ENCODE assay signal across 12 mouse cellular contexts in the genomic region with DNA sequence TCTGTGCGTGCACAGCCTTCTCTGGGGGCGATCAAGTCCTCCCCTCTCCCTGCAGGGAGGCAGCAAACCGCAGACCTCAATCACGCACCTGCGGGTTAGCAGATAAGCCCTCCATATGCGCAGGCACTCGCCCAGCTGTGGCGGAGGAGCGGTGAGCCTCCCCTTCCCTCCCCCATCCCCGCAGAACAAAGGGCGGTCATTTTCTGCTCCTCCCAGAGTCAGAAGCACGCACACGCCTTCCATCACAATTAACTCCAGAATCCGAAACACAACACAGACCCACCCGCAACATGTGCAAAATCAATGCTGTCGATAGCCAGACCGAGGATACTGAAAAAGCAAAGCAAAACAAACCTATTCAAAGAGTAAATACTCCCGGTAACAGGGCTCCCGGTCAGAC. TPM values are rescaled to one million over a fixed set of nuclear protein-coding genes. Genes with fewer than 3 reads are reported as not detected.
DNase-seq lines count a peak whose midpoint lies in the region; ATAC-seq and TF ChIP-seq lines count a peak whose summit lies in the region.
"Had no signal": no experiment of that assay in that cellular context is flagged by ENCODE, and none has a peak within 500 bp of the region (broad histone marks: within the 10 kb centered on the region; RNA-seq: fewer than 3 reads in every experiment).

No protein-coding gene starts in this region.

- no peak overlapping the region for H3K4me3 ChIP-seq in intestine, embryonic 14.5 days (ENCODE audit: low read depth, low read length)
- H3K4me3 ChIP-seq in intestine, postnatal 0 days (ENCODE audit: low read depth, low read length): no peak overlapping the region
- H3K4me3 ChIP-seq in embryonic facial prominence, embryonic 14.5 days (ENCODE audit: low read depth, low read length): no peak overlapping the region
- H3K4me3 ChIP-seq in hindbrain, embryonic 16.5 days (ENCODE audit: low read length): peak overlapping the region; percentile 21
- H3K4me3 ChIP-seq in neural tube, embryonic 13.5 days: peak overlapping the region; percentile 19
- H3K4me3 ChIP-seq: erythroblast, embryonic 14.5 days had no signal

- no peaks in the 10 kb centered on the region for H3K36me3 ChIP-seq in intestine, embryonic 14.5 days (ENCODE audit: control insufficient read depth, insufficient read depth, low read length)
- H3K36me3 ChIP-seq in intestine, postnatal 0 days (ENCODE audit: control insufficient read depth, insufficient read depth): no peaks in the 10 kb centered on the region
- no peaks in the 10 kb centered on the region for H3K36me3 ChIP-seq in embryonic facial prominence, embryonic 14.5 days (ENCODE audit: control insufficient read depth, insufficient read depth, low read length)
- no peaks in the 10 kb centered on the region for H3K36me3 ChIP-seq in hindbrain, embryonic 16.5 days (ENCODE audit: control insufficient read depth, insufficient read depth, low read length)
- 0 out of 2 replicates have a peak, but pooled peaks cover 8% of the 10 kb centered on the region for H3K36me3 ChIP-seq in neural tube, embryonic 13.5 days

- H3K27ac ChIP-seq in intestine, embryonic 14.5 days (ENCODE audit: low read depth): no peak overlapping the region
- no peak overlapping the region for H3K27ac ChIP-seq in intestine, postnatal 0 days (ENCODE audit: low read depth, low read length)
- H3K27ac ChIP-seq in embryonic facial prominence, embryonic 14.5 days (replicated peaks; ENCODE audit: low read depth, low read length): no peak overlapping the region
- H3K27ac ChIP-seq in hindbrain, embryonic 16.5 days (ENCODE audit: low read depth, low read length): peak overlapping the region; percentile 55; the same call in 1 of the 2 replicates
- H3K27ac ChIP-seq in neural tube, embryonic 13.5 days (replicated peaks): peak overlapping the region; percentile 83

- ATAC-seq in intestine, embryonic 14.5 days (replicated peaks; ENCODE audit: low FRiP score, low TSS enrichment, low read depth): no peak
- ATAC-seq in intestine, postnatal 0 days: no peak
- ATAC-seq in embryonic facial prominence, embryonic 14.5 days (ENCODE audit: low read depth): no peak
- ATAC-seq in hindbrain, embryonic 16.5 days: peak; percentile 79
- peak; percentile 57; the same call in 1 of the 2 replicates for ATAC-seq in neural tube, embryonic 13.5 days (ENCODE audit: low read depth)
- ATAC-seq in granulocyte monocyte progenitor cell, adult 5-6 weeks (replicated peaks; ENCODE audit: poor library complexity, severe bottlenecking): no peak

- no peak for DNase-seq in intestine, embryonic 14.5 days (ENCODE audit: low spot score)
- DNase-seq in embryonic facial prominence, embryonic 14.5 days (ENCODE audit: low spot score): no peak
- DNase-seq in MN1 (ENCODE audit: low spot score): no peak
- no peak for DNase-seq in cerebellum, postnatal 4 days (ENCODE audit: low spot score in 2 of 2)
- DNase-seq: B cell, adult 2 months; kidney, postnatal 14 days; lung, postnatal 10 days had no signal

- H3K4me2 ChIP-seq in intestine, embryonic 14.5 days (ENCODE audit: low read length): peak overlapping the region; percentile 15; the same call in 1 of the 2 replicates
- no peak overlapping the region for H3K4me2 ChIP-seq in intestine, postnatal 0 days (replicated peaks; ENCODE audit: low read depth)
- peak overlapping the region; percentile 29; the same call in 1 of the 2 replicates for H3K4me2 ChIP-seq in embryonic facial prominence, embryonic 14.5 days (ENCODE audit: low read depth, low read length)
- peak overlapping the region; percentile 57 for H3K4me2 ChIP-seq in hindbrain, embryonic 16.5 days (ENCODE audit: low read length)
- peak overlapping the region; percentile 49 for H3K4me2 ChIP-seq in neural tube, embryonic 13.5 days

- no peaks in the 10 kb centered on the region for H3K9me3 ChIP-seq in intestine, embryonic 14.5 days (ENCODE audit: control insufficient read depth, low read length)
- no peaks in the 10 kb centered on the region for H3K9me3 ChIP-seq in intestine, postnatal 0 days (ENCODE audit: control insufficient read depth)
- H3K9me3 ChIP-seq in embryonic facial prominence, embryonic 14.5 days (ENCODE audit: control insufficient read depth, low read length): no peaks in the 10 kb centered on the region
- no peaks in the 10 kb centered on the region for H3K9me3 ChIP-seq in hindbrain, embryonic 16.5 days (ENCODE audit: control insufficient read depth, low read length)
- H3K9me3 ChIP-seq in neural tube, embryonic 13.5 days: no peaks in the 10 kb centered on the region

- H3K27me3 ChIP-seq in intestine, embryonic 14.5 days (replicated peaks; ENCODE audit: control insufficient read depth, insufficient read depth, low read length): peaks cover 20% of the 10 kb centered on the region
- peaks cover 6% of the 10 kb centered on the region for H3K27me3 ChIP-seq in intestine, postnatal 0 days (replicated peaks; ENCODE audit: control insufficient read depth, insufficient read depth, low read length)
- peaks cover 24% of the 10 kb centered on the region for H3K27me3 ChIP-seq in embryonic facial prominence, embryonic 14.5 days (replicated peaks; ENCODE audit: control insufficient read depth, insufficient read depth, low read length)
- no peaks in the 10 kb centered on the region for H3K27me3 ChIP-seq in hindbrain, embryonic 16.5 days (replicated peaks; ENCODE audit: control insufficient read depth, insufficient read depth, low read length)
- H3K27me3 ChIP-seq in neural tube, embryonic 13.5 days: no peaks in the 10 kb centered on the region; the same call in 1 of the 2 replicates

- no peaks in the 10 kb centered on the region for H3K4me1 ChIP-seq in intestine, embryonic 14.5 days (replicated peaks; ENCODE audit: control insufficient read depth, insufficient read depth, low read length)
- no peaks in the 10 kb centered on the region for H3K4me1 ChIP-seq in intestine, postnatal 0 days (replicated peaks; ENCODE audit: control insufficient read depth, insufficient read depth, low read length)
- no peaks in the 10 kb centered on the region; the same call in 1 of the 2 replicates for H3K4me1 ChIP-seq in embryonic facial prominence, embryonic 14.5 days (ENCODE audit: control insufficient read depth, insufficient read depth, low read length)
- H3K4me1 ChIP-seq in hindbrain, embryonic 16.5 days (ENCODE audit: control insufficient read depth, insufficient read depth, low read depth, low read length): peaks cover 16% of the 10 kb centered on the region
- H3K4me1 ChIP-seq in neural tube, embryonic 13.5 days (replicated peaks): peaks cover 28% of the 10 kb centered on the region

- 3% methylated on average over 19 of the region's 19 CpGs for WGBS in intestine, embryonic 14.5 days
- 2% methylated on average over 19 of the region's 19 CpGs for WGBS in intestine, postnatal 0 days
- WGBS in embryonic facial prominence, embryonic 14.5 days: 3% methylated on average over 16 of the region's 19 CpGs
- 0% methylated on average over 19 of the region's 19 CpGs for WGBS in hindbrain, embryonic 16.5 days
- under 1% methylated on average over 19 of the region's 19 CpGs for WGBS in neural tube, embryonic 13.5 days

- no peak for TF ChIP-seq CTCF in intestine, postnatal 0 days (IDR thresholded peaks at IDR 0.05; ENCODE audit: low read depth)

- no peak overlapping the region for H3K9ac ChIP-seq in intestine, embryonic 14.5 days (ENCODE audit: low read length)
- no peak overlapping the region for H3K9ac ChIP-seq in intestine, postnatal 0 days (ENCODE audit: low read depth, low read length)
- no peak overlapping the region for H3K9ac ChIP-seq in embryonic facial prominence, embryonic 14.5 days (ENCODE audit: low read depth, low read length)
- peak overlapping the region; percentile 59 for H3K9ac ChIP-seq in hindbrain, embryonic 16.5 days (ENCODE audit: low read depth, low read length)
- H3K9ac ChIP-seq in neural tube, embryonic 13.5 days: peak overlapping the region; percentile 58

RNA-seq across cellular contexts. Expression of a gene that starts 22.4 kb away (rescaled TPM):
- polyA plus RNA-seq in intestine, embryonic 14.5 days (2014; fragmentation: Nextera tagmentation; extraction: Ambion mirVana): 4.1 and 5.6 TPM in 2 replicates
- polyA plus RNA-seq in intestine, postnatal 0 days (2015; fragmentation: Nextera tagmentation; extraction: Ambion mirVana): 4.2 and 4.3 TPM in 2 replicates
- polyA plus RNA-seq in embryonic facial prominence, embryonic 14.5 days (2014; fragmentation: Nextera tagmentation; extraction: Ambion mirVana): 7.6 and 8.6 TPM in 2 replicates
- 44.3 and 50.2 TPM in 2 replicates for polyA plus RNA-seq in hindbrain, embryonic 16.5 days (2015; fragmentation: Nextera tagmentation; extraction: Ambion mirVana)
- polyA plus RNA-seq in neural tube, embryonic 13.5 days (2015; fragmentation: Nextera tagmentation; extraction: Ambion mirVana): 59.5 and 59.6 TPM in 2 replicates
- total RNA-seq in granulocyte monocyte progenitor cell, adult 5-6 weeks (2014; fragmentation: Nextera tagmentation): 0.17 TPM in 1 of 2 replicates, not detected in the other
- not detected in 2 replicates for total RNA-seq in granulocyte monocyte progenitor cell, adult 5-6 weeks (2017)
- polyA plus RNA-seq: erythroblast, embryonic 14.5 days had no signal

Comparison
In these comparisons a context has a peak if more than half of its experiments do, and no peak if none do; other contexts are left out.
1. ATAC-seq: peak in hindbrain, embryonic 16.5 days (single experiment) and neural tube, embryonic 13.5 days (single experiment); none in intestine, embryonic 14.5 days (single experiment), intestine, postnatal 0 days (single experiment), embryonic facial prominence, embryonic 14.5 days (single experiment) and granulocyte monocyte progenitor cell, adult 5-6 weeks (single experiment).
2. H3K27ac ChIP-seq: peak in hindbrain, embryonic 16.5 days (single experiment) and neural tube, embryonic 13.5 days (single experiment); none in intestine, embryonic 14.5 days (single experiment), intestine, postnatal 0 days (single experiment) and embryonic facial prominence, embryonic 14.5 days (single experiment).
3. H3K4me3 ChIP-seq: peak in hindbrain, embryonic 16.5 days (single experiment) and neural tube, embryonic 13.5 days (single experiment); none in intestine, embryonic 14.5 days (single experiment), intestine, postnatal 0 days (single experiment) and embryonic facial prominence, embryonic 14.5 days (single experiment).
4. H3K9ac ChIP-seq: peak in hindbrain, embryonic 16.5 days (single experiment) and neural tube, embryonic 13.5 days (single experiment); none in intestine, embryonic 14.5 days (single experiment), intestine, postnatal 0 days (single experiment) and embryonic facial prominence, embryonic 14.5 days (single experiment).